Mouse (Mus musculus) hindbrain, postnatal 0 days (tissue): ENCODE measurements around the gene Nr5a2. TPM values are rescaled to one million over a fixed set of nuclear protein-coding genes. Genes with fewer than 3 reads are reported as not detected.

ENCODE experiments used
- ATAC-seq: fragments of 200-750 bp; cut with Nextera tagmentation; 2 replicates; pipeline ENCODE4 v1.8.0; 2017; ENCODE audit warnings: mild to moderate bottlenecking, moderate TSS enrichment, moderate library complexity
- DNase-seq: peaks from one replicate; pipeline ENCODE4 v3.0.0-alpha.2; 2015; ENCODE audit warnings: low spot score
- H3K27ac ChIP-seq: fragments of 300-500 bp; sonication (generic); 2 replicates; pipeline ENCODE4 v1.5.1; 2014; ENCODE audit warnings: mild to moderate bottlenecking
- H3K27me3 ChIP-seq: fragments of 300-500 bp; sonication (generic); 2 replicates; pipeline ENCODE4 v1.6.1; 2014; ENCODE audit warnings: low read length, mixed read lengths; ENCODE audit not compliant: insufficient read depth
- H3K36me3 ChIP-seq: fragments of 300-500 bp; sonication (generic); 2 replicates; pipeline ENCODE4 v1.6.1; 2014; ENCODE audit warnings: low read length, mixed read lengths; ENCODE audit not compliant: insufficient read depth
- H3K4me1 ChIP-seq: fragments of 300-500 bp; sonication (generic); 2 replicates; pipeline ENCODE4 v1.6.1; 2014; ENCODE audit warnings: antibody characterized with exemption, low read length, mixed read lengths; ENCODE audit not compliant: insufficient read depth
- H3K4me2 ChIP-seq: fragments of 300-500 bp; sonication (generic); 2 replicates; pipeline ENCODE4 v1.6.1; 2014; ENCODE audit warnings: low read depth, mild to moderate bottlenecking, low read length, moderate library complexity, mixed read lengths
- H3K4me3 ChIP-seq: fragments of 300-500 bp; sonication (generic); 2 replicates; pipeline ENCODE4 v1.5.1; 2014; ENCODE audit warnings: low read length
- H3K9ac ChIP-seq: fragments of 300-500 bp; sonication (generic); replicated peaks from 2 replicates; pipeline ENCODE4 v1.6.1; 2014; ENCODE audit warnings: mild to moderate bottlenecking, low read length, moderate library complexity, mixed read lengths
- H3K9me3 ChIP-seq: fragments of 300-500 bp; sonication (generic); 2 replicates; pipeline ENCODE4 v1.6.1; 2016; ENCODE audit warnings: low read length, mixed read lengths
- CTCF ChIP-seq: IDR thresholded peaks from 2 replicates; pipeline ENCODE4 v1.5.1; 2016; ENCODE audit warnings: antibody characterized with exemption, control low read depth, low read depth
- WGBS: fragments of 180-500 bp; shearing (Covaris S2); extraction: QIAGEN DNeasy Blood & Tissue Kit; methylation state at CpG from one replicate; pipeline ENCODE4 v1.1.7; 2014; 5-methylcytosine and 5-hydroxymethylcytosine counted together
- polyA plus RNA-seq: library from polyadenylated mRNA; unstranded; fragments of >200 nt; fragmentation: Nextera tagmentation; extraction: Ambion mirVana; gene quantifications from 2 replicates; pipeline ENCODE4 v1.2.1, GENCODE M21; 2015
- total RNA-seq: library from RNA; depleted of rRNA; stranded (reverse); fragments of >200 nt; gene quantifications from 2 replicates; pipeline ENCODE4 v1.2.3, GENCODE M21; 2014

The Nr5a2 gene
- total and polyA plus RNA-seq, 2 experiments from 2014 or later: 0.31 to 0.84 TPM

GRCm38 (mm10) chr1:136951155-136951650 is 9.0 kb downstream of the Nr5a2 start:
- WGBS: 19% methylated on average over 3 of the region's 3 CpGs
- DNase-seq: no peak
- Histone ChIP-seq H3K27me3 (peaks cover 88% of the 10 kb centered on the region), H3K4me3 (no peak overlapping the region), H3K4me1 (peaks cover 7% of the 10 kb centered on the region; the same call in 1 of the 2 replicates), H3K36me3 (no peaks in the 10 kb centered on the region), H3K9ac (no peak overlapping the region), H3K27ac (no peak overlapping the region), H3K9me3 (no peaks in the 10 kb centered on the region), H3K4me2 (no peak overlapping the region)
- no peak for TF ChIP-seq CTCF
- ATAC-seq: no peak

- Histone ChIP-seq H3K4me2 (peak overlapping the region; percentile 80), H3K4me1 (peaks cover 7% of the 10 kb centered on the region; the same call in 1 of the 2 replicates), H3K9me3 (no peaks in the 10 kb centered on the region), H3K27me3 (peaks cover 82% of the 10 kb centered on the region), H3K9ac (no peak overlapping the region), H3K36me3 (no peaks in the 10 kb centered on the region), H3K27ac (no peak overlapping the region), H3K4me3 (peak overlapping the region; percentile 41)
- ATAC-seq: no peak
- no peak for TF ChIP-seq CTCF
- under 1% methylated on average over 12 of the region's 12 CpGs for WGBS
- no peak for DNase-seq
Observed at GRCm38 (mm10) chr1:136949323-136949741, 10.9 kb downstream of the Nr5a2 start.

GRCm38 (mm10) chr1:136948511-136949275 is 11.6 kb downstream of the Nr5a2 start:
- peak; percentile 67 for DNase-seq
- no peak for TF ChIP-seq CTCF
- ATAC-seq: peak; percentile 57; the same call in 1 of the 2 replicates
- peaks cover 80% of the 10 kb centered on the region for H3K27me3 ChIP-seq
- no peaks in the 10 kb centered on the region for H3K9me3 ChIP-seq
- H3K4me3 ChIP-seq: peak overlapping the region; percentile 41
- peaks cover 7% of the 10 kb centered on the region; the same call in 1 of the 2 replicates for H3K4me1 ChIP-seq
- no peaks in the 10 kb centered on the region for H3K36me3 ChIP-seq
- H3K9ac ChIP-seq: peak overlapping the region; percentile 25; the same call in 1 of the 2 replicates
- WGBS: under 1% methylated on average over 60 of the region's 61 CpGs
- peak overlapping the region; percentile 80 for H3K4me2 ChIP-seq
- H3K27ac ChIP-seq: no peak overlapping the region

- H3K9ac ChIP-seq: no peak overlapping the region
- no peak for ATAC-seq
Observed at GRCm38 (mm10) chr1:136948127-136948422, 12.2 kb downstream of the Nr5a2 start.

GRCm38 (mm10) chr1:136947394-136948126 is 12.7 kb downstream of the Nr5a2 start:
- peaks cover 79% of the 10 kb centered on the region for H3K27me3 ChIP-seq
- H3K9ac ChIP-seq: no peak overlapping the region
- no peak overlapping the region for H3K27ac ChIP-seq
- no peak for ATAC-seq
- peaks cover 7% of the 10 kb centered on the region; the same call in 1 of the 2 replicates for H3K4me1 ChIP-seq
- H3K4me2 ChIP-seq: no peak overlapping the region
- no peak for DNase-seq
- no peaks in the 10 kb centered on the region for H3K9me3 ChIP-seq
- 3% methylated on average over 20 of the region's 20 CpGs for WGBS
- H3K36me3 ChIP-seq: no peaks in the 10 kb centered on the region
- 0 out of 2 replicates have a peak overlapping the region, but pooled peaks have one; percentile 4 for H3K4me3 ChIP-seq
- no peak for TF ChIP-seq CTCF

More at GRCm38 (mm10) chr1:136948127-136948422, 12.2 kb downstream of the Nr5a2 start:
- H3K4me3 ChIP-seq: peak overlapping the region; percentile 41
- DNase-seq: no peak
- H3K4me1 ChIP-seq: peaks cover 7% of the 10 kb centered on the region; the same call in 1 of the 2 replicates
- 1% methylated on average over 7 of the region's 7 CpGs for WGBS
- no peak for TF ChIP-seq CTCF
- H3K27ac ChIP-seq: no peak overlapping the region
- H3K9me3 ChIP-seq: no peaks in the 10 kb centered on the region
- H3K36me3 ChIP-seq: no peaks in the 10 kb centered on the region
- H3K4me2 ChIP-seq: peak overlapping the region; percentile 80; the same call in 1 of the 2 replicates
- H3K27me3 ChIP-seq: peaks cover 84% of the 10 kb centered on the region

GRCm38 (mm10) chr1:136946806-136947393 is 13.3 kb downstream of the Nr5a2 start:
- no peaks in the 10 kb centered on the region for H3K36me3 ChIP-seq
- no peak for TF ChIP-seq CTCF
- DNase-seq: no peak
- H3K4me1 ChIP-seq: peaks cover 7% of the 10 kb centered on the region; the same call in 1 of the 2 replicates
- WGBS: under 1% methylated on average over 18 of the region's 18 CpGs
- peaks cover 74% of the 10 kb centered on the region for H3K27me3 ChIP-seq
- H3K4me3 ChIP-seq: no peak overlapping the region
- H3K27ac ChIP-seq: no peak overlapping the region
- H3K9ac ChIP-seq: no peak overlapping the region
- H3K4me2 ChIP-seq: no peak overlapping the region
- ATAC-seq: no peak
- no peaks in the 10 kb centered on the region for H3K9me3 ChIP-seq
